Mouse (Mus musculus) lung, adult 2 months (tissue): Measurements from ENCODE around the gene Acot11. TPM values are rescaled to one million over a fixed set of nuclear protein-coding genes. Genes with fewer than 3 reads are reported as not detected.

ENCODE experiments used
- DNase-seq: peaks from one replicate; pipeline ENCODE4 v3.0.0; 2022
- H3K4me1 ChIP-seq: fragments of 200-500 bp; 2 replicates; pipeline ENCODE4 v1.6.1; 2011; ENCODE audit warnings: low read length; ENCODE audit not compliant: control insufficient read depth, insufficient read depth
- H3K4me3 ChIP-seq: fragments of 200-500 bp; replicated peaks from 2 replicates; pipeline ENCODE3; 2011; ENCODE audit warnings: low read depth, mild to moderate bottlenecking, control low read depth, low read length; ENCODE audit errors: extremely low read depth
- CTCF ChIP-seq: fragments of 200-500 bp; IDR thresholded peaks from 2 replicates; pipeline ENCODE4 v1.5.1; 2011; ENCODE audit warnings: mild to moderate bottlenecking, low read length, control low read depth; ENCODE audit not compliant: insufficient read depth
- POLR2A ChIP-seq: fragments of 200-500 bp; IDR thresholded peaks from 2 replicates; pipeline ENCODE4 v1.6.1; 2011; ENCODE audit warnings: low read depth, mild to moderate bottlenecking, control low read depth, low read length, borderline replicate concordance; ENCODE audit errors: extremely low read depth
- WGBS: fragments of 180-500 bp; shearing (Covaris S2); methylation state at CpG from one replicate; pipeline ENCODE4 v1.1.7; 2018; 5-methylcytosine and 5-hydroxymethylcytosine counted together
- polyA plus RNA-seq: library from polyadenylated mRNA; depleted of rRNA; stranded (reverse); fragments of >200 nt; gene quantifications from 2 replicates; pipeline ENCODE4 v1.2.3, GENCODE M21; 2012

Acot11 gene
- polyA plus RNA-seq, 1 experiment = 18.6 TPM

DNA sequence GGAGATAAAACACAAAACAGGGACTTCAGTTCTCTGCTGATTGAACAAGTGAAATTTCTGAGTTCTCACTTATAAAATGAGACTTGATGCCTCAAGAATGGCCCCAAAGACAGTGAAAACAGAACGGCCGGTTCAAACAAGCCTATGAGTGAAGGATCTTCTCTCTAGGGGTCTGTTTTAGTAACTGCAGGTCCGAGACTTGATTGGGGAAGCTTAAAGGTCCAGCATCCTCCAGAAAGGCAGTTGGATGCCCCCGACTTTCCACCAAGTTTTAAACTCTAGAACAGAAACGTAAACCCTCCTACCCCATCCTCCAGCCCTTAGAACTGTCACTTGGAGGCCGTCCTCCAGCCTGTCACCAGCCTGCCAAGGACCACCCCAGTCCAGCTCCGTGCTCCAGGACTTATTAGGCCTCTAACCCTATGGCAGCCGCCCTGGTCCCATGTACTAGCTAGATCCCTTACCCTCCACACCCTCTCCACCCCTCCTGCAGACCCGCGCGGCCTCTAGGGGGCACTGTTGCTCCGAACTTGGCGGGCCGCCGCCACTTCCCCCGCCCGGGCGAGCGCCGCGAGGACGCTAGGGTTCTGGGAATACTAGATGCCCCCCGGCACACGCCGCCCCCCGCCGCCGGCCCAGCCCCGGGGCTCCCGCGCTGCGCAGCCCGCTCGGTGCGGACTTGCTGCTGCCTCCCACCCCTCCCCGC is 33.9 kb upstream of the Acot11 start:
- Histone ChIP-seq H3K4me1 (peaks cover 12% of the 10 kb centered on the region), H3K4me3 (peak overlapping the region; percentile 72)
- TF ChIP-seq POLR2A = no peak
- peak; percentile 53 for TF ChIP-seq CTCF
- peak; percentile 98 for DNase-seq
- WGBS = 4% methylated on average over 36 of the region's 36 CpGs

DNA sequence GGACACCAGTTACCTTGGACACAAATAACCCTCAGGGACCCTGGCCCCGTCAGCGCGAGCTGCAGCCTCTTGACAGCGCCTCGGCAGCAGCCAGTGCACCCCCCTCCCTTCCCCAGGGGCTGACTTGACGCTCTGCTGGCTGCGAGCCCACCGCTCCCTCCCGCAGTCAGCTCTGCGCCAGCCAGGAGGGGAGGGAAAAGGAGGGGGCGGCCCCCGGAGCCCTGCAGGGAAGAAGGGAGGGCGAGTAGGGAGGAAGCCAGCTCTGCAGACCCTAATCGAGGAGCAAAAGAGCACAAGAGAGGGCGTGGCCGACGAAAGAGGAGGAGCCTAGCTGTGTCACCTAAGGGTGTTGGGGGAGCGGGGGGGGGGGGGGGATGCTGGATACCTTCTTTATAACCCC is 33.2 kb upstream of the Acot11 start:
- TF ChIP-seq CTCF (no peak), POLR2A (no peak)
- peaks cover 12% of the 10 kb centered on the region for H3K4me1 ChIP-seq
- DNase-seq = no peak
- WGBS = 3% methylated on average over 14 of the region's 18 CpGs
- H3K4me3 ChIP-seq = no peak overlapping the region

- no peak for DNase-seq
- TF ChIP-seq POLR2A (no peak), CTCF (no peak)
- 15% methylated on average over 9 of the region's 9 CpGs for WGBS
- H3K4me1 ChIP-seq = peaks cover 12% of the 10 kb centered on the region
- H3K4me3 ChIP-seq = no peak overlapping the region
Observed at GRCm38 (mm10) chr4:106837425-106837824, 32.6 kb upstream of the Acot11 start.

GRCm38 (mm10) chr4:106830545-106831112 is 25.8 kb upstream of the Acot11 start:
- no peak for DNase-seq
- 58% methylated on average over 6 of the region's 6 CpGs for WGBS
- no peak for TF ChIP-seq POLR2A
- TF ChIP-seq CTCF = no peak
- H3K4me1 ChIP-seq = 0 out of 2 replicates have a peak, but pooled peaks cover 3% of the 10 kb centered on the region
- H3K4me3 ChIP-seq = no peak overlapping the region

DNA sequence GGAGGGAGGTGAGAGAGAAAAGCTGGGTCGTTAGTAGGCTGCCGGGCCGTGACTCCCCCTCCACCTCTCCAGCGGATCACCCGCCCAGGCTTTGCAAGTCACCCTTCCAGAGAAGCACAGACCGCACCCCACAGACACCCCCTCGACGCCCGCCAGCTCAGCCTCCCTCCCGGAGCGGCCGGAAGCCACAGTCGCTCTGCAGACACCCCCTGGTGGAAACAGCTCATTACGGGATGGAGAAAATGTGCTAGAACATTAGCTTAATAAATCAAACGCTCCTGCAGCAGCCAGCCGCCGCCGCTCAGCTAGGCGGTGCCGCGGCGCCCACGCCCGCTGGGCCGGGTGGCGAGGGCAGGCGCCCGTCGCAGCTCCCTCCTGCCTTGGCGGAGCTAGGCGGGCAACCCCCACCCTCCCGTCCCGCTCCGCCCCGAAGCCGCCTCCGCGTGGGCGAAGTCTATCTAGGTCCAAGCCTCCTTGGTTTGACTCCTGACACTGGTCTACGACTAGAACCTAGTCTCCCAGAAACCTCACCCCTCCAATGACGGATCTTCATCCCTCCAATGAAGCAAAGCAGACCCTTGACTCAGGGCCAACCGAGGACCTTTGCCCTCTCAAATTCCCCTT is 23.1 kb upstream of the Acot11 start:
- H3K4me3 ChIP-seq = peak overlapping the region; percentile 14
- H3K4me1 ChIP-seq = 0 out of 2 replicates have a peak, but pooled peaks cover 3% of the 10 kb centered on the region
- 2% methylated on average over 42 of the region's 42 CpGs for whole genome bisulfite sequencing
- peak; percentile 62 for DNase-seq
- 0 out of 2 replicates have a peak, but pooled peaks have one; percentile 9 for TF ChIP-seq CTCF
- TF ChIP-seq POLR2A = no peak

GRCm38 (mm10) chr4:106825229-106825628 is 20.4 kb upstream of the Acot11 start:
- H3K4me1 ChIP-seq = 0 out of 2 replicates have a peak, but pooled peaks cover 3% of the 10 kb centered on the region
- 74% methylated on average over 5 of the region's 5 CpGs for WGBS
- TF ChIP-seq POLR2A (no peak), CTCF (no peak)
- no peak overlapping the region for H3K4me3 ChIP-seq
- DNase-seq = no peak

DNA sequence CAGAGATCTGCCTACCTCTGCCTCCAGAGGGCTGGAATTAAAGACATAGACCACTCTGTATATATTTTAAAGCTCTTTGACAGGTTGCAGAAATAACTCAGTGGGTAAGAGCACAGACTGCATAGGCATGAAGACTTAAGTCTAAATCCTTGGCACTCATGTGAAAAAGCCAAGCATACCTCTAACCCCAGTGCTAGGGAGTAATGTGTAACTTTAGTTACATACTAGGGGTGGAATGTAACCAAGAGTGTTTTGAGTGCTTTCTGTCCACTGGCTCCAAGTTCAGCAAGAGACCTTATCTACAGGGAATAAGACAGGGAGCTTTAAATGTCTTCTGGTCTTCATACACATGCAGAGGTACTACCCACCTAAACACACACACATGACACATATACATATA is 14.6 kb upstream of the Acot11 start:
- Histone ChIP-seq H3K4me1 (no peaks in the 10 kb centered on the region), H3K4me3 (no peak overlapping the region)
- DNase-seq = no peak
- no peak for TF ChIP-seq POLR2A
- no peak for TF ChIP-seq CTCF

DNA sequence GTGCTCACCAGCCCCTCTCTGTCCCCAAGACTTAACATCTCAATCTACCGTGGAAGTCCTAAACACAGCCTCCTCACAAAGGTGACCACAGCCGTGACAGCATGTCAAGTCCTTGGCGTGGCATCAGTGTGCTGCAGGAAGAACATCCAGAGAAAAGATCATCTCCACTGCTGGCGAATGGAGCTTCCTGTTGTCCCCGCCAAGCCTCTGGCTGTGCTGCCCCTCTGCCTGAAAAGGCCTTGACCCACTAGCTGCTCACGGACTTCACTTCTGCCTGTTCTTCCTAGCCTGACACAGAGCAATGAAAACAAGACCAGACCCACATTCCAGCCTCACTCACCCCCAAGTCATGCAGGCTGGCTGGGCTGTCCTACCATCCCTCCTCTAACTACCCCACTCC is 13.5 kb upstream of the Acot11 start:
- no peaks in the 10 kb centered on the region for H3K4me1 ChIP-seq
- no peak for DNase-seq
- 42% methylated on average over 6 of the region's 6 CpGs for WGBS
- H3K4me3 ChIP-seq = no peak overlapping the region
- TF ChIP-seq POLR2A = no peak
- TF ChIP-seq CTCF = no peak

DNA sequence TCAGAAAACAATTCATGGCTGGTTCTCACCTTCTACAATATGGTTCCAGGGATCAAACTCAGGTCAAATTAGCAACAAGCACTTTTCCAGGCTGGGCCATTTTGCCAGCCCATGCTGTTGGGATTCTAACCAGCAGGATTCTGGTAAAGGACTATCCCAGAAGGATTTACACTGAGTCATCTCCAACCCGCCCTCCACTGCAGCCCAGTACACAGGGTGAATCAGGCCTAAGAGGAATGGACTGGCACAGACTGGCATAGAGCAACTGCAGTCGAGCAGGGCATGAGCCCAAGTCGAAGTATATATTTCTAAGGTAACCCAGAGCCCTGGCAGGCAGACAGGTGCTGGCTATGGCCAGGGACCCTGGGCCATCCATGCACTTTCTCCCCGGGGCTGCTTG is 12.2 kb upstream of the Acot11 start:
- 88% methylated on average over 4 of the region's 4 CpGs for WGBS
- DNase-seq = no peak

More for the DNA sequence above, 12.2 kb upstream of the Acot11 start:
- TF ChIP-seq POLR2A = no peak
- no peak for TF ChIP-seq CTCF
- no peak overlapping the region for H3K4me3 ChIP-seq
- no peaks in the 10 kb centered on the region for H3K4me1 ChIP-seq
